Mouse (Mus musculus): ENCODE measurements around the gene Snx13. TPM values are rescaled to one million over a fixed set of nuclear protein-coding genes. Genes with fewer than 3 reads are reported as not detected.

Snx13 gene
- polyA plus RNA-seq, 1 experiment: 0.20 TPM

- Histone ChIP-seq H3K36me3 (ENCODE audit: control insufficient read depth) (no peaks in the 10 kb centered on the region), H3K27me3 (ENCODE audit: control insufficient read depth) (peaks cover 14% of the 10 kb centered on the region), H3K4me3 (replicated peaks) (no peak overlapping the region), H3K4me1 (ENCODE audit: control insufficient read depth) (peaks cover 2% of the 10 kb centered on the region; the same call in 1 of the 2 replicates), H3K9me3 (ENCODE audit: control insufficient read depth, low read length) (no peaks in the 10 kb centered on the region)
- TF ChIP-seq GATA1 (IDR thresholded peaks at IDR 0.05; ENCODE audit: low read length) (no peak), TAL1 (IDR thresholded peaks at IDR 0.05; ENCODE audit: low read length) (no peak)
These were observed 5.0 kb upstream of the Snx13 start for GRCm38 (mm10) chr12:35041964-35042363.

- Histone ChIP-seq H3K4me1 (ENCODE audit: control insufficient read depth) (peaks cover 20% of the 10 kb centered on the region), H3K4me3 (replicated peaks) (peak overlapping the region; percentile 96), H3K9me3 (ENCODE audit: control insufficient read depth, low read length) (no peaks in the 10 kb centered on the region), H3K36me3 (ENCODE audit: control insufficient read depth) (no peaks in the 10 kb centered on the region), H3K27me3 (ENCODE audit: control insufficient read depth) (no peaks in the 10 kb centered on the region)
- no peak for TF ChIP-seq GATA1 (IDR thresholded peaks at IDR 0.05; ENCODE audit: low read length)
- no peak for TF ChIP-seq TAL1 (IDR thresholded peaks at IDR 0.05; ENCODE audit: low read length)
These were observed 532 bp upstream of the Snx13 start for GRCm38 (mm10) chr12:35046310-35046998.

GRCm38 (mm10) chr12:35047320-35048225, 587 bp downstream of the Snx13 start:
- H3K27me3 ChIP-seq (ENCODE audit: control insufficient read depth): no peaks in the 10 kb centered on the region
- no peaks in the 10 kb centered on the region for H3K36me3 ChIP-seq (ENCODE audit: control insufficient read depth)
- peaks cover 20% of the 10 kb centered on the region for H3K4me1 ChIP-seq (ENCODE audit: control insufficient read depth)
- peak overlapping the region; percentile 96 for H3K4me3 ChIP-seq (replicated peaks)
- H3K9me3 ChIP-seq (ENCODE audit: control insufficient read depth, low read length): no peaks in the 10 kb centered on the region
- TF ChIP-seq GATA1 (IDR thresholded peaks at IDR 0.05; ENCODE audit: low read length) (no peak), TAL1 (IDR thresholded peaks at IDR 0.05; ENCODE audit: low read length) (no peak)

- Histone ChIP-seq H3K4me3 (replicated peaks) (no peak overlapping the region), H3K27me3 (ENCODE audit: control insufficient read depth) (no peaks in the 10 kb centered on the region)
These were observed 1.9 kb downstream of the Snx13 start for GRCm38 (mm10) chr12:35048891-35049290.

GRCm38 (mm10) chr12:35050501-35050900, 3.5 kb downstream of the Snx13 start:
- Histone ChIP-seq H3K27me3 (ENCODE audit: control insufficient read depth) (no peaks in the 10 kb centered on the region), H3K4me3 (replicated peaks) (no peak overlapping the region), H3K9me3 (ENCODE audit: control insufficient read depth, low read length) (no peaks in the 10 kb centered on the region), H3K36me3 (ENCODE audit: control insufficient read depth) (no peaks in the 10 kb centered on the region), H3K4me1 (ENCODE audit: control insufficient read depth) (peaks cover 20% of the 10 kb centered on the region)
- TF ChIP-seq GATA1 (IDR thresholded peaks at IDR 0.05; ENCODE audit: low read length) (no peak), TAL1 (IDR thresholded peaks at IDR 0.05; ENCODE audit: low read length) (no peak)

More at GRCm38 (mm10) chr12:35048891-35049290, 1.9 kb downstream of the Snx13 start:
- H3K4me1 ChIP-seq (ENCODE audit: control insufficient read depth): peaks cover 20% of the 10 kb centered on the region
- TF ChIP-seq GATA1 (IDR thresholded peaks at IDR 0.05; ENCODE audit: low read length) (no peak), TAL1 (IDR thresholded peaks at IDR 0.05; ENCODE audit: low read length) (no peak)
- H3K36me3 ChIP-seq (ENCODE audit: control insufficient read depth): no peaks in the 10 kb centered on the region
- H3K9me3 ChIP-seq (ENCODE audit: control insufficient read depth, low read length): no peaks in the 10 kb centered on the region

GRCm38 (mm10) chr12:35050964-35051758, 4.2 kb downstream of the Snx13 start:
- TF ChIP-seq TAL1 (IDR thresholded peaks at IDR 0.05; ENCODE audit: low read length) (no peak), GATA1 (IDR thresholded peaks at IDR 0.05; ENCODE audit: low read length) (no peak)
- H3K27me3 ChIP-seq (ENCODE audit: control insufficient read depth): no peaks in the 10 kb centered on the region
- H3K9me3 ChIP-seq (ENCODE audit: control insufficient read depth, low read length): no peaks in the 10 kb centered on the region
- peaks cover 20% of the 10 kb centered on the region for H3K4me1 ChIP-seq (ENCODE audit: control insufficient read depth)
- H3K36me3 ChIP-seq (ENCODE audit: control insufficient read depth): no peaks in the 10 kb centered on the region
- H3K4me3 ChIP-seq (replicated peaks): no peak overlapping the region

GRCm38 (mm10) chr12:35054420-35054819, 7.4 kb downstream of the Snx13 start:
- Histone ChIP-seq H3K27me3 (ENCODE audit: control insufficient read depth) (no peaks in the 10 kb centered on the region), H3K4me1 (ENCODE audit: control insufficient read depth) (peaks cover 6% of the 10 kb centered on the region), H3K4me3 (replicated peaks) (no peak overlapping the region), H3K9me3 (ENCODE audit: control insufficient read depth, low read length) (no peaks in the 10 kb centered on the region), H3K36me3 (ENCODE audit: control insufficient read depth) (no peaks in the 10 kb centered on the region)
- TF ChIP-seq TAL1 (IDR thresholded peaks at IDR 0.05; ENCODE audit: low read length) (no peak), GATA1 (IDR thresholded peaks at IDR 0.05; ENCODE audit: low read length) (no peak)

GRCm38 (mm10) chr12:35055114-35056095, 8.4 kb downstream of the Snx13 start:
- no peaks in the 10 kb centered on the region for H3K27me3 ChIP-seq (ENCODE audit: control insufficient read depth)

More at GRCm38 (mm10) chr12:35055114-35056095, 8.4 kb downstream of the Snx13 start:
- TF ChIP-seq TAL1 (IDR thresholded peaks at IDR 0.05; ENCODE audit: low read length): no peak
- TF ChIP-seq GATA1 (IDR thresholded peaks at IDR 0.05; ENCODE audit: low read length): no peak
- Histone ChIP-seq H3K36me3 (ENCODE audit: control insufficient read depth) (no peaks in the 10 kb centered on the region), H3K9me3 (ENCODE audit: control insufficient read depth, low read length) (no peaks in the 10 kb centered on the region), H3K4me1 (ENCODE audit: control insufficient read depth) (peaks cover 4% of the 10 kb centered on the region), H3K4me3 (replicated peaks) (no peak overlapping the region)

All from erythroblast, embryonic 14.5 days (primary cell).